Mouse (Mus musculus) hindbrain, embryonic 10.5 days (tissue): ENCODE results near the gene Mageb18. TPM values are rescaled to one million over a fixed set of nuclear protein-coding genes. Genes with fewer than 3 reads are reported as not detected.
"Not testable (repeated sequence)": the region's sequence is repeated elsewhere in the genome, so short reads cannot be mapped to it uniquely, and the experiment has no call there.

Experiments used
- DNase-seq: peaks from one replicate; pipeline ENCODE4 v3.0.0-alpha.2; 2017; ENCODE audit warnings: low spot score
- H3K27ac ChIP-seq: fragments of 300-500 bp; sonication (generic); 2 replicates; pipeline ENCODE4 v1.5.1; 2016; ENCODE audit warnings: mild to moderate bottlenecking, moderate library complexity
- H3K27me3 ChIP-seq: fragments of 300-500 bp; sonication (generic); 2 replicates; pipeline ENCODE4 v1.6.1; 2016; ENCODE audit warnings: mild to moderate bottlenecking; ENCODE audit not compliant: poor library complexity, insufficient read depth, severe bottlenecking
- H3K36me3 ChIP-seq: fragments of 300-500 bp; sonication (generic); 2 replicates; pipeline ENCODE4 v1.6.1; 2016; ENCODE audit warnings: mild to moderate bottlenecking, moderate library complexity
- H3K4me1 ChIP-seq: fragments of 300-500 bp; sonication (generic); replicated peaks from 2 replicates; pipeline ENCODE4 v1.6.1; 2016; ENCODE audit warnings: mild to moderate bottlenecking
- H3K4me3 ChIP-seq: fragments of 300-500 bp; sonication (generic); 2 replicates; pipeline ENCODE4 v1.5.1; 2016; ENCODE audit warnings: mild to moderate bottlenecking, moderate library complexity
- H3K9me3 ChIP-seq: fragments of 300-500 bp; sonication (generic); 2 replicates; pipeline ENCODE4 v1.6.1; 2016; ENCODE audit warnings: mild to moderate bottlenecking, moderate library complexity
- WGBS: fragments of 180-500 bp; shearing (Covaris S2); methylation state at CpG from one replicate; pipeline ENCODE4 v1.1.7; 2016; 5-methylcytosine and 5-hydroxymethylcytosine counted together
- polyA plus RNA-seq: library from polyadenylated mRNA; unstranded; fragments of >200 nt; fragmentation: Nextera tagmentation; extraction: Ambion mirVana; gene quantifications from 2 replicates; pipeline ENCODE4 v1.2.1, GENCODE M21; 2016

Gene Mageb18
- not detected in 2 replicates for polyA plus RNA-seq

DNA sequence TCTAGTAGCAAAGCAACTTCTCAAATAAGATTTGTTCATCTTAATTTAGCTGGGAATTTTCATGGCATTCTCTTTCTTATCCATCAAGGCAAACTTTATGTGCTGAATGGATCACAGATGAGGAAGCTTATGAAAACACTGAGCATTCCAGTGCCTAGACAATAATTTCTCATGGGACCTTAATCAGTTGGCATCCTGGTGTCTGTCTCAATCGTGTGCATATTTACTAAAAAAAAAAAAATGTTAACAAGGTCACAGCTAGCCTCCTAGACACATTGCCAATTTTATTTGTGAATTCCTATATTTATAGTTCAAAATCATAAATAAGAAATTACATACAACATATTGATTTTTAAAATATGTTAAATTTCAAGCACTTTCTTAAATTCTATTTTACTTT lies at the start of gene Mageb18:
Gene Mageb18, minus strand, starts transcription at position 101 of the 400 bp plus-strand sequence.
- DNase-seq = no peak
- no peaks in the 10 kb centered on the region for H3K4me1 ChIP-seq
- H3K4me3 ChIP-seq = no peak within 1 kb of the TSS
- no peaks in the 10 kb centered on the region for H3K27me3 ChIP-seq
- 75% methylated on average over 1 of the region's 1 CpGs for WGBS
- H3K27ac ChIP-seq = no peak within 1 kb of the TSS
- no peaks in the 10 kb centered on the region for H3K9me3 ChIP-seq
- H3K36me3 ChIP-seq = no peaks in the 10 kb centered on the region

- no peak overlapping the region for H3K27ac ChIP-seq
- no peaks in the 10 kb centered on the region for H3K9me3 ChIP-seq
- no peaks in the 10 kb centered on the region for H3K4me1 ChIP-seq
- WGBS = 89% methylated on average over 3 of the region's 3 CpGs
- H3K4me3 ChIP-seq = no peak overlapping the region
- no peaks in the 10 kb centered on the region for H3K27me3 ChIP-seq
- no peak for DNase-seq
- H3K36me3 ChIP-seq = no peaks in the 10 kb centered on the region
These were observed 13.4 kb upstream of the Mageb18 start for GRCm38 (mm10) chrX:92612788-92613187.

- Histone ChIP-seq H3K4me1 (no peaks in the 10 kb centered on the region), H3K27ac (no peak overlapping the region), H3K27me3 (no peaks in the 10 kb centered on the region), H3K36me3 (no peaks in the 10 kb centered on the region), H3K9me3 (no peaks in the 10 kb centered on the region), H3K4me3 (no peak overlapping the region)
- DNase-seq = no peak
- 79% methylated on average over 3 of the region's 3 CpGs for WGBS
These were observed 11.1 kb upstream of the Mageb18 start for GRCm38 (mm10) chrX:92610466-92610865.

DNA sequence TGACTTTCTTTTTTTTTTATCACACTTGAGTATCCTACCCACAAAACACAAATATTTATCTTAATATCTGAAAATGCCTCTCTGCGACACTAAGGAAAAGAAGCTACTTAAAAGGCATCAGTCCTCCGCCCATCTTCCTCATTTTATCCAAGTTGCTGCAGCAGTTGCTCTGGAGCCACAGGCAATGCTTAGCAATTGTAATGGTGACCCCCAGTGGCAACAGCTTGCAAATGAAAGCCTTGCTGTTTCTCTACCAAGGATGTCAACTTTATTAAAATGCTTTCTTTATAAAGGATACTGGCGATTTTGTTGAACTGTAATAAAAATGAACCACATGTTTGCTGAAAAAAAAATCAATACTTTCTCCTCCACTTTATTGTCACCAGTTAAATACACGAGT lies 2.0 kb downstream of the Mageb18 start:
- WGBS = 51% methylated on average over 4 of the region's 4 CpGs
- Histone ChIP-seq H3K4me3 (no peak overlapping the region), H3K27ac (no peak overlapping the region), H3K4me1 (no peaks in the 10 kb centered on the region), H3K36me3 (no peaks in the 10 kb centered on the region), H3K9me3 (no peaks in the 10 kb centered on the region), H3K27me3 (no peaks in the 10 kb centered on the region)
- DNase-seq = peak; percentile 3

- H3K4me3 ChIP-seq = no peak overlapping the region
- DNase-seq = no peak
- no peaks in the 10 kb centered on the region for H3K36me3 ChIP-seq
- no peaks in the 10 kb centered on the region for H3K4me1 ChIP-seq
- no peaks in the 10 kb centered on the region for H3K27me3 ChIP-seq
- 71% methylated on average over 1 of the region's 1 CpGs for WGBS
- H3K27ac ChIP-seq = no peak overlapping the region
- H3K9me3 ChIP-seq = no peaks in the 10 kb centered on the region
These were observed 71.5 kb downstream of the Mageb18 start for GRCm38 (mm10) chrX:92527826-92528225.

DNA sequence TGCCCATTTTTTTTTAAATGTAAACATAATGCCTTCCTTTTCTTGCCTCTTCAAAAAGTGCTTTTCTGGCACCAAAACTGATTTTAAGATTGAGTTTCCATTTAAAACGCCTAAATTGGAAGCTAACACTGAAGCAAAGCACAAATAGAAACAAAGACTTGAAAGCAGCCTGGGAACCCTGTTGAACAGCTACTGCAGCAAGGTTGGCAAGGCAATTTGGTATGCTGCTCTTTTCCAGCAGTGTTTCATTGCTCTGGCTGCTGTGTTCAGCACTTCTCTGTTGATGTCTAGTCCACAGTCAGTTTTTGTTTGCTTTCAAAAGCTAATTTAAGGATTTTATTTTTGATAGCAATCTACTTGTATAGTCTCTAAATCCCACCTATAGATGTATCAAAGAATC lies 101.1 kb downstream of the Mageb18 start:
- WGBS = 50% methylated on average over 1 of the region's 1 CpGs

GRCm38 (mm10) chrX:92489649-92490048 lies 109.7 kb downstream of the Mageb18 start, which contains the start of gene Gm5941:
TSS of gene Gm5941 (plus strand) at chrX:92489949.
- not testable (repeated sequence) for H3K36me3 ChIP-seq, DNase-seq, H3K9me3 ChIP-seq, H3K4me1 ChIP-seq, H3K27ac ChIP-seq, H3K27me3 ChIP-seq, H3K4me3 ChIP-seq
- 85% methylated on average over 4 of the region's 4 CpGs for WGBS

More for the DNA sequence above, 101.1 kb downstream of the Mageb18 start:
- Histone ChIP-seq H3K4me3 (no peak overlapping the region), H3K4me1 (no peaks in the 10 kb centered on the region), H3K9me3 (no peaks in the 10 kb centered on the region), H3K27ac (no peak overlapping the region), H3K27me3 (no peaks in the 10 kb centered on the region), H3K36me3 (no peaks in the 10 kb centered on the region)
- no peak for DNase-seq

GRCm38 (mm10) chrX:92464773-92465172 lies 134.6 kb downstream of the Mageb18 start:
- Histone ChIP-seq H3K27me3 (no peaks in the 10 kb centered on the region), H3K4me3 (no peak overlapping the region), H3K4me1 (no peaks in the 10 kb centered on the region), H3K9me3 (no peaks in the 10 kb centered on the region), H3K27ac (no peak overlapping the region), H3K36me3 (no peaks in the 10 kb centered on the region)
- DNase-seq = no peak
- WGBS = 73% methylated on average over 4 of the region's 4 CpGs

- Histone ChIP-seq H3K27me3 (no peaks in the 10 kb centered on the region), H3K36me3 (no peaks in the 10 kb centered on the region), H3K9me3 (no peaks in the 10 kb centered on the region), H3K27ac (no peak overlapping the region), H3K4me1 (no peaks in the 10 kb centered on the region), H3K4me3 (no peak overlapping the region)
- no peak for DNase-seq
- WGBS = 30% methylated on average over 3 of the region's 3 CpGs
These were observed 138.9 kb downstream of the Mageb18 start for GRCm38 (mm10) chrX:92460496-92460895.

GRCm38 (mm10) chrX:92387384-92387783 lies 212.0 kb downstream of the Mageb18 start:
- no peaks in the 10 kb centered on the region for H3K4me1 ChIP-seq
- no peak overlapping the region for H3K27ac ChIP-seq
- no peaks in the 10 kb centered on the region for H3K27me3 ChIP-seq
- no peak for DNase-seq
- H3K4me3 ChIP-seq = no peak overlapping the region
- no peaks in the 10 kb centered on the region for H3K9me3 ChIP-seq
- no peaks in the 10 kb centered on the region for H3K36me3 ChIP-seq

- no peak overlapping the region for H3K27ac ChIP-seq
- peak; percentile 34 for DNase-seq
- no peaks in the 10 kb centered on the region for H3K9me3 ChIP-seq
- no peaks in the 10 kb centered on the region for H3K36me3 ChIP-seq
- no peaks in the 10 kb centered on the region for H3K4me1 ChIP-seq
- 15% methylated on average over 5 of the region's 5 CpGs for WGBS
- no peaks in the 10 kb centered on the region for H3K27me3 ChIP-seq
- no peak overlapping the region for H3K4me3 ChIP-seq
These were observed 256.4 kb downstream of the Mageb18 start for GRCm38 (mm10) chrX:92342924-92343323.

GRCm38 (mm10) chrX:92340906-92341305 lies 258.5 kb downstream of the Mageb18 start:
- DNase-seq = no peak
- H3K36me3 ChIP-seq = no peaks in the 10 kb centered on the region
- no peaks in the 10 kb centered on the region for H3K9me3 ChIP-seq
- WGBS = 91% methylated on average over 6 of the region's 6 CpGs
- H3K27me3 ChIP-seq = no peaks in the 10 kb centered on the region
- H3K27ac ChIP-seq = no peak overlapping the region
- H3K4me1 ChIP-seq = no peaks in the 10 kb centered on the region
- no peak overlapping the region for H3K4me3 ChIP-seq

GRCm38 (mm10) chrX:92339551-92339950 lies 259.8 kb downstream of the Mageb18 start:
- DNase-seq = no peak
- Histone ChIP-seq H3K27me3 (no peaks in the 10 kb centered on the region), H3K27ac (no peak overlapping the region), H3K36me3 (no peaks in the 10 kb centered on the region), H3K4me3 (no peak overlapping the region), H3K4me1 (no peaks in the 10 kb centered on the region), H3K9me3 (no peaks in the 10 kb centered on the region)
- WGBS = 83% methylated on average over 2 of the region's 2 CpGs

GRCm38 (mm10) chrX:92333459-92333858 lies 265.9 kb downstream of the Mageb18 start:
- DNase-seq = no peak
- Histone ChIP-seq H3K27me3 (no peaks in the 10 kb centered on the region), H3K4me3 (no peak overlapping the region), H3K4me1 (no peaks in the 10 kb centered on the region), H3K36me3 (no peaks in the 10 kb centered on the region), H3K9me3 (no peaks in the 10 kb centered on the region), H3K27ac (no peak overlapping the region)
- 94% methylated on average over 1 of the region's 1 CpGs for WGBS
